Comparison of ENCODE assay signal across 24 mouse cellular contexts in genomic region chr5:121858427-121858826, GRCm38 (mm10). TPM values are rescaled to one million over a fixed set of nuclear protein-coding genes. Genes with fewer than 3 reads are reported as not detected.
A peak's percentile ranks its signal among the peaks of the same experiment; 100 is the strongest.
DNase-seq lines count a peak whose midpoint lies in the region; ATAC-seq and TF ChIP-seq lines count a peak whose summit lies in the region.
"Had no signal": no experiment of that assay in that cellular context is flagged by ENCODE, and none has a peak within 500 bp of the region (broad histone marks: within the 10 kb centered on the region; RNA-seq: fewer than 3 reads in every experiment).

No protein-coding gene starts in this region.

- H3K27me3 ChIP-seq in liver, adult 2 months (ENCODE audit: control insufficient read depth, insufficient read depth, low read length), result no peaks in the 10 kb centered on the region
- no peaks in the 10 kb centered on the region for H3K27me3 ChIP-seq in liver, embryonic 11.5 days (replicated peaks; ENCODE audit: control insufficient read depth, insufficient read depth, low read length)
- H3K27me3 ChIP-seq in midbrain, embryonic 11.5 days (ENCODE audit: control insufficient read depth, insufficient read depth, low read length), result no peaks in the 10 kb centered on the region
- no peaks in the 10 kb centered on the region for H3K27me3 ChIP-seq in midbrain, embryonic 10.5 days (ENCODE audit: low read depth, poor library complexity, severe bottlenecking)
- H3K27me3 ChIP-seq in intestine, postnatal 0 days (replicated peaks; ENCODE audit: control insufficient read depth, insufficient read depth, low read length), result no peaks in the 10 kb centered on the region
- H3K27me3 ChIP-seq: embryonic facial prominence, embryonic 12.5 days; forebrain, embryonic 13.5 days; Patski had no signal

- peak; percentile 47 for DNase-seq in liver, adult 2 months (ENCODE audit: extremely low read depth, low read depth, low spot score)
- DNase-seq in liver, embryonic 11.5 days (ENCODE audit: low spot score), result no peak
- peak; percentile 54 for DNase-seq in midbrain, embryonic 11.5 days (ENCODE audit: low spot score, missing footprints)
- DNase-seq in midbrain, embryonic 10.5 days (ENCODE audit: low spot score), result no peak
- DNase-seq in yolk sac, embryonic 10.5 days (ENCODE audit: low spot score), result peak; percentile 72
- DNase-seq in layer of hippocampus, adult 8-10 months (ENCODE audit: low spot score in 2 of 2), result no peak
- DNase-seq in urinary bladder, adult 2 months (ENCODE audit: low spot score), result no peak
- DNase-seq: adrenal gland, adult 8-10 months; adrenal gland, postnatal 14 days; adrenal gland, postnatal 36 days; B cell, adult 2 months; cerebellum, adult 11-12 months; cerebellum, adult 2 months; cerebellum, adult 9-10 months; cerebellum, postnatal 10 days; cerebellum, postnatal 25 days had no signal

- H3K4me2 ChIP-seq in liver, embryonic 11.5 days, result no peak overlapping the region
- no peak overlapping the region for H3K4me2 ChIP-seq in midbrain, embryonic 11.5 days
- peak overlapping the region; percentile 33; the same call in 1 of the 2 replicates for H3K4me2 ChIP-seq in intestine, postnatal 0 days (replicated peaks; ENCODE audit: low read depth)
- H3K4me2 ChIP-seq: embryonic facial prominence, embryonic 12.5 days; forebrain, embryonic 13.5 days had no signal

- H3K9me3 ChIP-seq in liver, embryonic 11.5 days (ENCODE audit: control insufficient read depth, low read length), result no peaks in the 10 kb centered on the region
- H3K9me3 ChIP-seq in midbrain, embryonic 11.5 days (ENCODE audit: control insufficient read depth, low read length), result peaks cover 6% of the 10 kb centered on the region
- H3K9me3 ChIP-seq in midbrain, embryonic 10.5 days (replicated peaks), result peaks cover 10% of the 10 kb centered on the region
- no peaks in the 10 kb centered on the region for H3K9me3 ChIP-seq in intestine, postnatal 0 days (ENCODE audit: control insufficient read depth)
- H3K9me3 ChIP-seq: G1E had no signal

- H3K79me2 ChIP-seq in liver, adult 2 months (ENCODE audit: control insufficient read depth, insufficient read depth, low read length), result no peaks in the 10 kb centered on the region

- no peak overlapping the region for H3K27ac ChIP-seq in liver, adult 2 months (replicated peaks; ENCODE audit: insufficient read depth, low read depth, low read length)
- H3K27ac ChIP-seq in liver, embryonic 11.5 days (ENCODE audit: low read depth, low read length), result no peak overlapping the region
- no peak overlapping the region for H3K27ac ChIP-seq in midbrain, embryonic 11.5 days (ENCODE audit: low read depth, low read length)
- no peak overlapping the region for H3K27ac ChIP-seq in midbrain, embryonic 10.5 days (replicated peaks)
- peak overlapping the region; percentile 88 for H3K27ac ChIP-seq in intestine, postnatal 0 days (ENCODE audit: low read depth, low read length)
- H3K27ac ChIP-seq: embryonic facial prominence, embryonic 10.5 days; embryonic facial prominence, embryonic 12.5 days; forebrain, embryonic 13.5 days had no signal

- TF ChIP-seq POLR2A in liver, adult 2 months (IDR thresholded peaks at IDR 0.05; ENCODE audit: extremely low read depth, insufficient read depth, low read length), result no peak

- no peaks in the 10 kb centered on the region for H3K36me3 ChIP-seq in liver, adult 2 months (ENCODE audit: control insufficient read depth, insufficient read depth, low read length)
- H3K36me3 ChIP-seq in liver, embryonic 11.5 days (ENCODE audit: control insufficient read depth, insufficient read depth, low read length), result peaks cover 5% of the 10 kb centered on the region; the same call in 1 of the 2 replicates
- H3K36me3 ChIP-seq in midbrain, embryonic 11.5 days (ENCODE audit: control insufficient read depth, insufficient read depth, low read length), result peaks cover 4% of the 10 kb centered on the region
- H3K36me3 ChIP-seq in midbrain, embryonic 10.5 days, result peaks cover 61% of the 10 kb centered on the region
- peaks cover 12% of the 10 kb centered on the region for H3K36me3 ChIP-seq in intestine, postnatal 0 days (ENCODE audit: control insufficient read depth, insufficient read depth)

- no peak overlapping the region for H3K4me3 ChIP-seq in liver, adult 2 months (ENCODE audit: insufficient read depth, low read depth, low read length)
- H3K4me3 ChIP-seq in liver, embryonic 11.5 days (ENCODE audit: low read depth, low read length), result no peak overlapping the region
- H3K4me3 ChIP-seq in midbrain, embryonic 11.5 days (ENCODE audit: low read depth, low read length), result no peak overlapping the region
- no peak overlapping the region for H3K4me3 ChIP-seq in midbrain, embryonic 10.5 days
- no peak overlapping the region for H3K4me3 ChIP-seq in intestine, postnatal 0 days (ENCODE audit: low read depth, low read length)
- H3K4me3 ChIP-seq: embryonic facial prominence, embryonic 10.5 days; embryonic facial prominence, embryonic 12.5 days; forebrain, embryonic 13.5 days had no signal

- no peak overlapping the region for H3K9ac ChIP-seq in liver, adult 2 months (ENCODE audit: low read depth, low read length)
- H3K9ac ChIP-seq in liver, embryonic 11.5 days (ENCODE audit: low read depth, low read length), result no peak overlapping the region
- no peak overlapping the region for H3K9ac ChIP-seq in midbrain, embryonic 11.5 days (ENCODE audit: low read length)
- H3K9ac ChIP-seq in intestine, postnatal 0 days (ENCODE audit: low read depth, low read length), result no peak overlapping the region
- H3K9ac ChIP-seq: embryonic facial prominence, embryonic 12.5 days; forebrain, embryonic 13.5 days had no signal

- TF ChIP-seq CTCF in liver, adult 2 months (IDR thresholded peaks at IDR 0.05; ENCODE audit: low read depth, low read length), result no peak
- no peak for TF ChIP-seq CTCF in intestine, postnatal 0 days (IDR thresholded peaks at IDR 0.05; ENCODE audit: low read depth)

- ATAC-seq in liver, embryonic 11.5 days (replicated peaks; ENCODE audit: low FRiP score), result no peak
- no peak for ATAC-seq in midbrain, embryonic 11.5 days (ENCODE audit: low FRiP score)
- ATAC-seq in intestine, postnatal 0 days, result peak; percentile 31; the same call in 1 of the 2 replicates
- ATAC-seq: activated CD4-positive, CD25-positive, alpha-beta regulatory T cell, adult 4 months; CD4-positive, CD25-positive, alpha-beta regulatory T cell, adult 4 months; forebrain, embryonic 13.5 days; Patski had no signal

- H3K4me1 ChIP-seq in liver, adult 2 months (ENCODE audit: control insufficient read depth, insufficient read depth, low read length), result peaks cover 16% of the 10 kb centered on the region
- H3K4me1 ChIP-seq in liver, embryonic 11.5 days (replicated peaks; ENCODE audit: control insufficient read depth, insufficient read depth, low read length), result no peaks in the 10 kb centered on the region
- H3K4me1 ChIP-seq in midbrain, embryonic 11.5 days (ENCODE audit: control insufficient read depth, insufficient read depth, low read length), result peaks cover 3% of the 10 kb centered on the region
- peaks cover 17% of the 10 kb centered on the region for H3K4me1 ChIP-seq in midbrain, embryonic 10.5 days
- 0 out of 2 replicates have a peak, but pooled peaks cover 6% of the 10 kb centered on the region for H3K4me1 ChIP-seq in intestine, postnatal 0 days (replicated peaks; ENCODE audit: control insufficient read depth, insufficient read depth, low read length)
- H3K4me1 ChIP-seq: embryonic facial prominence, embryonic 12.5 days had no signal

- WGBS in liver, adult 2 months, result 32% methylated on average over 12 of the region's 12 CpGs
- 77% methylated on average over 12 of the region's 12 CpGs for WGBS in liver, embryonic 11.5 days
- 90% methylated on average over 12 of the region's 12 CpGs for WGBS in midbrain, embryonic 11.5 days
- WGBS in midbrain, embryonic 10.5 days, result 92% methylated on average over 12 of the region's 12 CpGs
- 48% methylated on average over 12 of the region's 12 CpGs for WGBS in intestine, postnatal 0 days

RNA-seq across cellular contexts. Expression of gene Pheta1, which starts 9.6 kb away (rescaled TPM):
- 7.1 and 7.4 TPM in 2 replicates for total RNA-seq in liver, adult 2 months (2014; rRNA removed)
- 11.6 and 12.0 TPM in 2 replicates for polyA plus RNA-seq in liver, adult 2 months (2012; rRNA removed)
- polyA plus RNA-seq in liver, embryonic 11.5 days (2014; fragmentation: Nextera tagmentation; extraction: Ambion mirVana), result 12.1 and 13.7 TPM in 2 replicates
- 25.9 and 27.9 TPM in 2 replicates for polyA plus RNA-seq in midbrain, embryonic 11.5 days (2014; fragmentation: Nextera tagmentation; extraction: Ambion mirVana)
- polyA plus RNA-seq in midbrain, embryonic 10.5 days (2016; fragmentation: Nextera tagmentation; extraction: Ambion mirVana), result 46.7 and 52.9 TPM in 2 replicates
- 65.0 and 66.5 TPM in 2 replicates for polyA plus RNA-seq in intestine, postnatal 0 days (2015; fragmentation: Nextera tagmentation; extraction: Ambion mirVana)
- total RNA-seq in layer of hippocampus, adult 8-10 months (2022), result 1 to 10 TPM; 8.7 to 9.8 (median 9.0) TPM
- 11.3 and 12.2 TPM in 2 replicates for polyA plus RNA-seq in urinary bladder, adult 2 months (2012; rRNA removed)

RNA-seq across cellular contexts. Expression of gene Sh2b3, which starts 21.0 kb away (rescaled TPM):
- total RNA-seq in liver, adult 2 months (2014; rRNA removed), result 7.0 and 8.7 TPM in 2 replicates
- polyA plus RNA-seq in liver, adult 2 months (2012; rRNA removed), result 11.1 and 14.2 TPM in 2 replicates
- 14.7 and 15.7 TPM in 2 replicates for polyA plus RNA-seq in liver, embryonic 11.5 days (2014; fragmentation: Nextera tagmentation; extraction: Ambion mirVana)
- 5.8 and 9.4 TPM in 2 replicates for polyA plus RNA-seq in midbrain, embryonic 11.5 days (2014; fragmentation: Nextera tagmentation; extraction: Ambion mirVana)
- polyA plus RNA-seq in midbrain, embryonic 10.5 days (2016; fragmentation: Nextera tagmentation; extraction: Ambion mirVana), result 6.9 and 8.1 TPM in 2 replicates
- polyA plus RNA-seq in intestine, postnatal 0 days (2015; fragmentation: Nextera tagmentation; extraction: Ambion mirVana), result 11.8 and 12.2 TPM in 2 replicates
- total RNA-seq in layer of hippocampus, adult 8-10 months (2022), result 10 to 100 TPM; 19.6 to 21.6 (median 20.4) TPM
- polyA plus RNA-seq in urinary bladder, adult 2 months (2012; rRNA removed), result 22.2 and 25.8 TPM in 2 replicates

Comparison
In these comparisons a context has a peak if more than half of its experiments do, and no peak if none do; other contexts are left out.
1. DNase-seq: peak in liver, adult 2 months (single experiment), midbrain, embryonic 11.5 days (single experiment) and yolk sac, embryonic 10.5 days (single experiment); none in liver, embryonic 11.5 days (single experiment), midbrain, embryonic 10.5 days (single experiment), layer of hippocampus, adult 8-10 months (0 of 2) and urinary bladder, adult 2 months (single experiment).